Mouse (Mus musculus) cerebellum, adult 2 months (tissue): Measurements from ENCODE around the gene Tenm3.

Experiments used
- CTCF ChIP-seq: fragments of 200-500 bp; IDR thresholded peaks from 2 replicates; pipeline ENCODE4 v1.5.1; 2011; ENCODE audit warnings: low read depth, mild to moderate bottlenecking, control low read depth, low read length, moderate library complexity, borderline replicate concordance; ENCODE audit not compliant: insufficient read depth
- POLR2A ChIP-seq: fragments of 200-500 bp; IDR thresholded peaks from 2 replicates; pipeline ENCODE4 v1.6.1; 2011; ENCODE audit warnings: low read length, control low read depth, borderline replicate concordance; ENCODE audit not compliant: insufficient read depth

- no peak for TF ChIP-seq CTCF
- no peak for TF ChIP-seq POLR2A
Observed at GRCm38 (mm10) chr8:48622517-48623153, 221.1 kb downstream of the Tenm3 start.
